Mouse (Mus musculus) limb, embryonic 15.5 days (tissue): ENCODE measurements around the gene Pik3r2. TPM values are rescaled to one million over a fixed set of nuclear protein-coding genes. Genes with fewer than 3 reads are reported as not detected.

Experiments
- ATAC-seq: fragments of 200-750 bp; cut with Nextera tagmentation; 2 replicates; pipeline ENCODE4 v1.8.0; 2017; ENCODE audit warnings: low read depth, moderate TSS enrichment; ENCODE audit not compliant: insufficient number of reproducible peaks, low FRiP score, low TSS enrichment
- H3K27ac ChIP-seq: fragments of 300-500 bp; sonication (generic); 2 replicates; pipeline ENCODE4 v1.5.1; 2015; ENCODE audit warnings: moderate library complexity, mild to moderate bottlenecking, inconsistent platforms
- H3K27me3 ChIP-seq: fragments of 300-500 bp; sonication (generic); 2 replicates; pipeline ENCODE4 v1.6.1; 2015; ENCODE audit warnings: inconsistent platforms
- H3K36me3 ChIP-seq: fragments of 300-500 bp; sonication (generic); 2 replicates; pipeline ENCODE4 v1.6.1; 2015; ENCODE audit warnings: inconsistent platforms
- H3K4me1 ChIP-seq: fragments of 300-500 bp; sonication (generic); 2 replicates; pipeline ENCODE4 v1.6.1; 2015; ENCODE audit warnings: inconsistent platforms
- H3K4me2 ChIP-seq: fragments of 300-500 bp; sonication (generic); 2 replicates; pipeline ENCODE4 v1.6.1; 2015; ENCODE audit warnings: mild to moderate bottlenecking, inconsistent platforms
- H3K4me3 ChIP-seq: fragments of 300-500 bp; sonication (generic); 2 replicates; pipeline ENCODE4 v1.5.1; 2015; ENCODE audit warnings: mild to moderate bottlenecking, inconsistent platforms
- H3K9ac ChIP-seq: fragments of 300-500 bp; sonication (generic); 2 replicates; pipeline ENCODE4 v1.6.1; 2015; ENCODE audit warnings: inconsistent platforms
- H3K9me3 ChIP-seq: fragments of 300-500 bp; sonication (generic); 2 replicates; pipeline ENCODE4 v1.6.1; 2016; ENCODE audit warnings: inconsistent platforms
- WGBS: fragments of 180-500 bp; shearing (Covaris S2); methylation state at CpG from one replicate; pipeline ENCODE4 v1.1.7; 2015; 5-methylcytosine and 5-hydroxymethylcytosine counted together
- polyA plus RNA-seq: library from polyadenylated mRNA; unstranded; fragments of >200 nt; fragmentation: Nextera tagmentation; extraction: Ambion mirVana; gene quantifications from 2 replicates; pipeline ENCODE4 v1.2.1, GENCODE M21; 2015

Pik3r2 gene
- polyA plus RNA-seq, 1 experiment from 2014 or later, result 85.8 TPM

DNA sequence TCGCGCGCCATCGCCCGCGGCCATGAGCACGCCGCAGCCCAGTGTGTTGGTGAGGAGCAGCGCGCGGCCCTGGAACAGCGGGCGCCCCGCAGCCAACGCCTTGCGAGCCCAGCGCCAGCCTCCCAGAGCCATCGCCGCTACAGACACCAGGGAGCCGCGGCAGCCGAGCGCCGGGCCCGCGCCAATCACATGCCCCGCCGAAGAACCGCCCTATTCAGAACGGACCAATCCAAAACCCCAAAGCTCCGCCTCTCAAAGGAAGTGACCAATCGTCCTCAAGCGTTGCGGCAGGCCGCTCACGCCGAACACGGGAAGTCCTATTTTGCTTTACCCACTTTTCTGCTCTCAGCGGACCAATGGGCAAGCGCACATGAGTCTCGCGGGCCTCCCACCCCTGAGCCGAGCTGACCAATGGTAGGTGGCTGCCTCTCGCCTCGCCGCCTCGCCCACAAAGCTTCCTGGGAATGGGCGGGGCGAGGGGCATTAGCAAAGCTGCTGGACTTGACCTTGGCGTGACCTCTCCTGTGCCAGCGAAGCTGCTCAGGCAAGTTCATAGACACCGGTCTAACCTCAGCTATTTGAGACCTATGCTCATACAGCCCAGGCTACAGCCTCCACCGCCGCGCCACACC, 15.6 kb downstream of the Pik3r2 start, which contains the start of gene Mpv17l2:
Mpv17l2 (minus strand) TSS at position 172 of the 632 bp plus-strand sequence.
- peak within 1 kb of the TSS; percentile 96 for H3K4me2 ChIP-seq
- peak within 1 kb of the TSS; percentile 70 for H3K9ac ChIP-seq
- peak within 1 kb of the TSS; percentile 84 for H3K27ac ChIP-seq
- H3K9me3 ChIP-seq, result no peaks in the 10 kb centered on the region
- peak; percentile 93 for ATAC-seq
- H3K27me3 ChIP-seq, result no peaks in the 10 kb centered on the region
- peaks cover 24% of the 10 kb centered on the region for H3K36me3 ChIP-seq
- H3K4me3 ChIP-seq, result peak within 1 kb of the TSS; percentile 71
- H3K4me1 ChIP-seq, result peaks cover 42% of the 10 kb centered on the region
- WGBS, result 1% methylated on average over 53 of the region's 55 CpGs

DNA sequence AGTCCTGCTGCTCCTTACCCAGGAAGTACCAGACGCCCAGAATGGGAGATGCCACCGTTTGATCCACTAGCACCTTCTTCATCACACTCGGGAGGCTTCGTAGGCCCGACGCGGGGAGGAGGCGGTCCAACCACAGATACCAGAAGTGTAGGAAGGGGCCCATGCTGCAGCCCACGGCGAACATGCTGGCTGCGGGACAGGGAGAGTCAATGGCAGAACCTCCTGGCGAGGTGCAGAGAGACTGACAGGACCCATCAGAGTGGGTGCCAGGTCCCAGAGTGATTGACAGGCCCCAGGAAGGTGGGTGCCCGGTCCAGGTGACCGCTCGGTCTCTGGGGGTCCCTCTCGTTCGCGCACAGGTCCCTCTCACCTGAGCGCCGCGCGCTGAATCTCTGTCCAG, 16.2 kb downstream of the Pik3r2 start:
- H3K9me3 ChIP-seq, result no peaks in the 10 kb centered on the region
- H3K4me3 ChIP-seq, result peak overlapping the region; percentile 71
- peak overlapping the region; percentile 84 for H3K27ac ChIP-seq
- H3K27me3 ChIP-seq, result no peaks in the 10 kb centered on the region
- peak overlapping the region; percentile 96 for H3K4me2 ChIP-seq
- no peak; the same call in 1 of the 2 replicates for ATAC-seq
- WGBS, result under 1% methylated on average over 22 of the region's 22 CpGs
- peak overlapping the region; percentile 70 for H3K9ac ChIP-seq
- H3K4me1 ChIP-seq, result peaks cover 43% of the 10 kb centered on the region
- H3K36me3 ChIP-seq, result peaks cover 27% of the 10 kb centered on the region

DNA sequence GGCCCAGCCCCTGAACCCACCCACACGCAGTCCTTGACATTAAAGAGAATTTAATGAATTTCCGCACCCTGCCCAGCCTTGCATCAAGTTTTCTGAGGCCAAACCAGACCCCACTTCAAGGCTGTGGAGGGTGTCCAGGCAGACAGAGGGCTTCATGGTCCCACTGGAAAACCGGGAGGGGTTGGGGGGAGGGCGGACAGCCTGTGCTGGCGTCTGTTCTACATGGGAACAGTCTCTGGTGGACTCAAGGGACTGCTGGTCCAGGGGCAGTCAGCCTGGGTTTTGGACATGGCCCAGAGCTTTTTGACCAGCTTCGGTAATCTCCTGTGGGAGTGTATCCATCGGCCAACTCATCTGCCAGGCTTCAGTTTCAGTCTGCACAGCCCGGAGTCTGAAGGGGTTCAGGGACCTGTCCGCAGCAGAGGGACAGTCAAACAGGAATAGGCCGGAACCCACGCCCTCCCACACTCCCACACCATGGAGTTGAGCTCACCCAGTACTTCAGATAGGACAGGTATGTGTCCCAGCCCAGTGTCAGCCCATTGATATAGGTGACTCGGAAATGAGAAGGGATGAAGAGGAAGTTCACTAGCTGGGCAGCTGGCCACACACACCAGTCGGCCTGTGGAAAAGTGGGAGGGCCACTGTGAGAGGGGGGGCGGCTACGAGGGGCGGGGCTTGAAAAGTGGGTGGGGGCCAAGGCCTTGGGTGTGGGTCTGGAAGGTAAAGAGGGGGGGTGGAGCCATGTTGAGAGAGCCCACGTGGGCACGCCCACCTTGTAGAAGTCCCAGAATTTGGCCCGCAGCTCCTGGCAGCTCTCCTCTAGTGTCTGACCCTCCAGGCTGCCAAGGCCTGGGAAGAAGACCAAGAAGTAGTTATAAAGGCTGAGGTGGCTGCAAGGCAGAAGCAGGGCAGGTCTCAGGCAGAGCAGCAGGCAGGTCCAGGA, 17.6 kb downstream of the Pik3r2 start:
- H3K27me3 ChIP-seq, result no peaks in the 10 kb centered on the region
- H3K36me3 ChIP-seq, result peaks cover 27% of the 10 kb centered on the region
- H3K9ac ChIP-seq, result no peak overlapping the region
- WGBS, result 64% methylated on average over 19 of the region's 19 CpGs
- no peak overlapping the region for H3K4me3 ChIP-seq
- no peaks in the 10 kb centered on the region for H3K9me3 ChIP-seq
- no peak overlapping the region for H3K4me2 ChIP-seq
- peak overlapping the region; percentile 58; the same call in 1 of the 2 replicates for H3K27ac ChIP-seq
- no peak for ATAC-seq
- peaks cover 45% of the 10 kb centered on the region for H3K4me1 ChIP-seq

DNA sequence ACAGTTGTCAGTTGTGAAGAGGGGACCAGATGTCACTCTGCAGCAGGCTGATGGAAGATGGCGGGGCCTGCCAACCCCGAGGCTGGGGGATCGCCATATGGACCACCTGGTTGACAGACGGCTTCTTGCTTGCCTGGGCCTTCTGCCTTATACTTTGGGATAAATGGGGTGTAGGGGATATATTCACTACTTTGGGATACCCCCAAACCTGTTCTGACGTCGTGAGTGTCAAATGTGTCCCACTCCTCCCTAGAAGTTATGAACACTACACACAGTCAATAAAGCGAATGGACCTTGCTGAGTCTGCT, 18.3 kb downstream of the Pik3r2 start:
- peaks cover 51% of the 10 kb centered on the region for H3K4me1 ChIP-seq
- no peak for ATAC-seq
- H3K27ac ChIP-seq, result no peak overlapping the region

DNA sequence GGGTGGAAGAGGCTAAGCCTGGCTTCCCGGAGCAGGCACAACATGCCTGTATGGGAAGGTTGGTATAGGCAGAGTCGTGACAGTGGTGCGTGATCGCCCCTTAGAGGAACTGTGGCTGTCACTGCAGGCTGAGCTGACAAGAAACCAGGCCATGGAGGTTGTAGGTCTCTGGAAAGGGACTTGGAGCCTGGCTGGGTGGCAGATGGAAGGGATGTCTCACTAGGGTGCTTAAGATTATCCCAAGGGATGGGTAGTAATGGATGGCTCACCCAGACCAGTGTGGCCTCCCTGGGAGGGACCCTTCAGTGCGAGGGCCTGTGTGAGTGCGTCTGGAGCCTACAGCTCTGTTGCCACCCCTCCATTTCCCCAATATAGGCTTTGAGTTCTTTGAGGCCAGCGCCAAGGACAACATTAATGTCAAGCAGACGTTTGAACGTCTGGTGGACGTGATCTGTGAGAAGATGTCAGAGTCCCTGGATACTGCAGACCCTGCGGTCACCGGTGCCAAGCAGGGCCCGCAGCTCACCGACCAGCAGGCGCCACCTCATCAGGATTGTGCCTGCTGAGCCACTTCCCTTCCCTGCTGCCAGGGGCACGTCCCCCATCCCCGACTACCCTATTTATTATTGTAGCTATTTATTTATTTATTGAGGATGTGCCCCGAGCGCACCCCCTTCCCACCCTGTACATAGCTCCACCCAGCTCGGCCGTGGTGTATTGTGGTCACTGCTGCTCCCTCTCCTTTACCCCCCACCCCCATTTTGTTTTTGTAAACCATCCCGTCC, 18.8 kb downstream of the Pik3r2 start:
- Histone ChIP-seq H3K4me1 (peaks cover 56% of the 10 kb centered on the region), H3K36me3 (peaks cover 27% of the 10 kb centered on the region), H3K27me3 (no peaks in the 10 kb centered on the region), H3K27ac (no peak overlapping the region), H3K9ac (no peak overlapping the region), H3K4me3 (no peak overlapping the region), H3K4me2 (no peak overlapping the region), H3K9me3 (no peaks in the 10 kb centered on the region)
- ATAC-seq, result no peak
- WGBS, result 74% methylated on average over 22 of the region's 22 CpGs

More for the DNA sequence above, 18.3 kb downstream of the Pik3r2 start:
- no peaks in the 10 kb centered on the region for H3K27me3 ChIP-seq
- 78% methylated on average over 7 of the region's 7 CpGs for WGBS
- H3K9me3 ChIP-seq, result no peaks in the 10 kb centered on the region
- peaks cover 27% of the 10 kb centered on the region for H3K36me3 ChIP-seq
- no peak overlapping the region for H3K4me3 ChIP-seq
- no peak overlapping the region for H3K4me2 ChIP-seq
- H3K9ac ChIP-seq, result no peak overlapping the region

DNA sequence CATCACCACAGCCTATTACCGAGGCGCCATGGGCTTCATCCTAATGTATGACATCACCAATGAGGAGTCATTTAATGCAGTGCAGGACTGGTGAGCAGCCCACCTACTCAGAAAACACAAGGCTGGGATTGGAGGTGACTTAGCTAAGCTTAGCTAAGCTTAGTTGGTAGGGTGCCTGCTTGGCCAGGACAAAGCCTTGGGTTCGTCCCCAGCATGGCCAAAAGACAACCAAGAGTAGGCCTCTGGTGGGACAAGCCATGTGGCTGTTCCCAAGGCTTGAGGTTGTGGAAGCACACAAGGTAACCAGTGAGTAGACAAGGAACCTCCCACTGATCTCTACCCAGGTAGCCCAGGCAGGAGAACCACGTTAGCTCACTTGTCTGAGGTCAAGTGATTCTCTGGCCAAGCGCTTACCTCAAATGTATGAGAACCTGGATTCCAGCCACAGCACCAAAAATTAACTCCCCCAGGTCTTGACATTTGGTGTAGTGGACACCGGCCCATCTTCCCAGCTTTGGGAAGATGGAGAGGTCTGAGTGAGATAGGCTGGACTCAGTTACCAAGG, 20.0 kb downstream of the Pik3r2 start:
- Histone ChIP-seq H3K4me1 (peaks cover 60% of the 10 kb centered on the region), H3K4me2 (no peak overlapping the region), H3K9ac (no peak overlapping the region)

DNA sequence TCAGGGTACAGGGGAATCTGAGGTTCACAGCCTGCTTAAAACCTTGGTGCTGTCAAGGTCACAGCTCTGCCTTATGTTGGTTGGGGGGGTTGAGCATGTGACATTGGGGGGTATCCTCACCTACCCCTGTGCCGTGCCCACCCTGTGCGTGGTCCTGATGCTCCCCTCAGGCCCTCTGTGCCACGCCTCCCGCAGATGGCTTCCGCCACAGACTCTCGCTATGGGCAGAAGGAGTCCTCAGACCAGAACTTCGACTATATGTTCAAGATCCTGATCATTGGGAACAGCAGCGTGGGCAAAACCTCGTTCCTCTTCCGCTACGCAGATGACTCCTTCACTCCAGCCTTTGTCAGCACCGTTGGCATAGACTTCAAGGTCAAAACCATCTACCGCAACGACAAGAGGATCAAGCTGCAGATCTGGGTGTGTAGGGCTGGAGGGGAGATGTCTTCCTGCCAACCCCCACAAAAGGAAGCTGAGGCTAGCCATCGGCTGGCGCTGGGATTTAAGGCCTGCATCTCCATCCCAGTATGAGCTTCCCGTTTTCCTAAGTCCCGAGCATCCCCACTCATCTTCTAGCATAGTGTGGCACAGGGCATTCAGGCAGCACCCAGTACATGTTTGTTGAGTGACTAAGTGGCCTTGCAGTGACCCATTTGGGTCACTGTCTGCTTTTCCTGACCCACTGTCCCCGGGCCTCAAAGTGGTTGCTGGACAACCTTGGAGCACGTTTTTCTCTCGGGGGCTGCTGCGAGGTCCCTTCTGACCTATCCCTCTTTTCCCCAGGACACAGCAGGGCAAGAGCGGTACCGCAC, 20.6 kb downstream of the Pik3r2 start:
- ATAC-seq, result no peak
- Histone ChIP-seq H3K4me2 (peak overlapping the region; percentile 91), H3K4me3 (peak overlapping the region; percentile 74), H3K9me3 (no peaks in the 10 kb centered on the region), H3K27me3 (no peaks in the 10 kb centered on the region), H3K27ac (no peak overlapping the region), H3K4me1 (peaks cover 55% of the 10 kb centered on the region), H3K36me3 (peaks cover 27% of the 10 kb centered on the region), H3K9ac (no peak overlapping the region)
- WGBS, result 83% methylated on average over 24 of the region's 24 CpGs

More for the DNA sequence above, 20.0 kb downstream of the Pik3r2 start:
- Histone ChIP-seq H3K36me3 (peaks cover 27% of the 10 kb centered on the region), H3K27me3 (no peaks in the 10 kb centered on the region), H3K4me3 (no peak overlapping the region), H3K27ac (no peak overlapping the region), H3K9me3 (no peaks in the 10 kb centered on the region)
- 92% methylated on average over 6 of the region's 6 CpGs for WGBS
- ATAC-seq, result no peak

DNA sequence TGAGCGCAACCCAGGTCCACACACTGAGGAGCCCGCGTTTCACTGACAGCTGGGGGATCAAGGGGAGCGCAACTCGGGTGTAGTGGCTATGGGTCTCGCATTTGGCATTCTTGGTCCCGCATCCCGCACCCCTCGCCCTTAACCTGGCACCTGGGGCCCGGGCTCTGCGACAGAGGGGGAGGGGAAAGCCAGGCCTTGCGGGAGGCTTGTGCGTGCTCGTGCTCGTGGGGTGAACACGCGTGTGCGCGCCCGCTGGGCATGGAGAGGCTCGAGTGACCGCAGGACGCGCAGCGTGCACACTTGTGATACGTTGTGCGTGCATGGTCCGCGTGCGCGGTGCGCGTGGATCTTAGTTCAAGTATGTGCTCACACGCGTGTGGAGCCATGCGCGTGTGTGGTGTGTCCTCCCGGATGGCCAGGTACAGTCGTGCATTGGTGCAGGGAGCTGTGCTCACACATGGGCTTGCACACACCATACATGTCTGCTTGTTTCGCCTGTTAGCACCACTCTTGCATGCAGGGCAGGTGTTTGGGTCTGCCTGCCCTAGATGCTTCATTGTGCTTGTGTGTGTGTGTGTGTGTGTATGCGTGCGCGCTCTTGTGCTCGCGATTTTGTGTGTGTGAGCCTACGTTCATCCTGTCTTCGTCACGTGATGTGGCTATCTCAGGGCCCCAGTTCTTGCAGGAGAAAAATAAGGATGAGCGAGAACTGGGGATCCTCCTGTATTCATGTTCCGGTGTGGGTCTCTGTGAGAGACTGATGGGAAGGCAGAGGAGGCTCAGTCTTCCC, 21.4 kb downstream of the Pik3r2 start:
- H3K27ac ChIP-seq, result peak overlapping the region; percentile 84
- peak overlapping the region; percentile 74 for H3K4me3 ChIP-seq
- H3K9me3 ChIP-seq, result no peaks in the 10 kb centered on the region
- no peaks in the 10 kb centered on the region for H3K27me3 ChIP-seq
- H3K9ac ChIP-seq, result peak overlapping the region; percentile 90
- 14% methylated on average over 50 of the region's 50 CpGs for WGBS
- peak overlapping the region; percentile 91 for H3K4me2 ChIP-seq
- H3K36me3 ChIP-seq, result peaks cover 27% of the 10 kb centered on the region
- peaks cover 48% of the 10 kb centered on the region for H3K4me1 ChIP-seq
- ATAC-seq, result no peak

DNA sequence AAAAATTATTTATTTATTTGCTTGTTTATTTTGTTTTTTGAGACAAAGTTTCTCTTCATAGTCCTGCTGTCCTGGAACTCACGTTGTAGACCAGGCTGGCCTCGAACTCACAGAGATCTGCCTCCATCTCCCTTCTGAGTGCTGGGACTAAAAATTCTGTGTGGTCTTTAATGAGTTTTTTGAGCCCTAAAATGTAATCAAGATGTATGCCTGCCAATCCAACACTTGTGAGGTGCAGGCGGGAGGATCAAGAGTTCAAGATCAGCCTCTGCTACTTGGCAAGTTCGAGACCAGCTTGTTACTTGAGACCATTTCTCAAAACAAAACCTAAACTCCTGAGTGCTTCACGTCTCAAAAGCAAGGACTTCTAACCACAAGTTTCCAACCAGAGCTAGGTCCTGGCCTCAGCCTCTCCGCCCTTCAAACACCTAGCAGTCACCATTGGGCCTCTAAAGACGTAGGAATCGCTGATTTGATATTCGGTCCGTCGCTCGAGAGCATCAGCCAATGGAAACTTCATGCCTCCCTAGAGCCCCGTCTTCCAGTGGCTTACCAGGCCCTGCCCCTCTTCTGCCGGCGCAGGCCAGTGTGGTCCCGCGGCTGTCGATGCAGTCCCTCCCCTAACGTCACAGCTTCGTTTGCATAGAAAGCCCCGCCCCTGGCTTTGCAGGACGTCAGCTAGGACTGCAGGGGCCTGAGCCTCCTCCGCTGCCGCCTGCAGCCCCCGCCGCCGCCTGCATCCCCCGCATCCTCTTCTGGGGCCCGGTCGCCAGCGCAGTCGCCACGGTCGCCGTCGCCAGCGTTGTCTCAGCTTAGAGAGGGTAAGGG, 22.3 kb downstream of the Pik3r2 start, which contains the start of gene Rab3a:
Rab3a (plus strand) TSS at position 637 of the 828 bp plus-strand sequence.
- 8% methylated on average over 37 of the region's 37 CpGs for WGBS
- peak; percentile 97 for ATAC-seq

More for the DNA sequence above, 22.3 kb downstream of the Pik3r2 start, which contains the start of gene Rab3a:
- peak within 1 kb of the TSS; percentile 74 for H3K4me3 ChIP-seq
- no peaks in the 10 kb centered on the region for H3K9me3 ChIP-seq
- peak within 1 kb of the TSS; percentile 90 for H3K9ac ChIP-seq
- H3K36me3 ChIP-seq, result peaks cover 27% of the 10 kb centered on the region
- H3K27me3 ChIP-seq, result no peaks in the 10 kb centered on the region
- H3K27ac ChIP-seq, result peak within 1 kb of the TSS; percentile 86
- H3K4me2 ChIP-seq, result peak within 1 kb of the TSS; percentile 91
- peaks cover 40% of the 10 kb centered on the region for H3K4me1 ChIP-seq
